Mouse (Mus musculus) frontal cortex, postnatal 10 days (tissue): ENCODE measurements around the gene Herpud1.
A peak's percentile ranks its signal among the peaks of the same experiment; 100 is the strongest.

ENCODE experiments used
- DNase-seq, 2 experiments: peaks; one replicate each; pipeline ENCODE4 v3.0.0; 2022; ENCODE audit warnings: low spot score in 2 of 2, mixed read lengths in 1 of 2

Herpud1 gene

GRCm38 (mm10) chr8:94408443-94409080, 22.3 kb downstream of the Herpud1 start:
- DNase-seq: no peak

- DNase-seq: no peak
Observed at GRCm38 (mm10) chr8:94409523-94409922, 23.3 kb downstream of the Herpud1 start.

GRCm38 (mm10) chr8:94412518-94412917, 26.3 kb downstream of the Herpud1 start:
- no peak for DNase-seq

GRCm38 (mm10) chr8:94413509-94413908, 27.3 kb downstream of the Herpud1 start:
- no peak for DNase-seq

- no peak for DNase-seq
Observed at GRCm38 (mm10) chr8:94415218-94415617, 29.0 kb downstream of the Herpud1 start.

GRCm38 (mm10) chr8:94418017-94418416, 31.8 kb downstream of the Herpud1 start:
- no peak for DNase-seq

GRCm38 (mm10) chr8:94422270-94422669, 36.0 kb downstream of the Herpud1 start:
- DNase-seq: no peak

- no peak for DNase-seq
Observed at GRCm38 (mm10) chr8:94427953-94428352, 41.7 kb downstream of the Herpud1 start.

- no peak for DNase-seq
Observed at GRCm38 (mm10) chr8:94428420-94428819, 42.2 kb downstream of the Herpud1 start.

GRCm38 (mm10) chr8:94429376-94429775, 43.1 kb downstream of the Herpud1 start:
- no peak for DNase-seq

- DNase-seq: no peak
Observed at GRCm38 (mm10) chr8:94432212-94432611, 46.0 kb downstream of the Herpud1 start.

GRCm38 (mm10) chr8:94433981-94434466, 47.8 kb downstream of the Herpud1 start, which contains the start of gene Nlrc5:
Nlrc5 (plus strand) TSS chr8:94434356.
- peak; percentile 9 to 36 for DNase-seq

- DNase-seq: no peak
Observed at GRCm38 (mm10) chr8:94434958-94435357, 48.7 kb downstream of the Herpud1 start.

GRCm38 (mm10) chr8:94435397-94436111, 49.3 kb downstream of the Herpud1 start:
- no peak for DNase-seq

- DNase-seq: no peak
Observed at GRCm38 (mm10) chr8:94436112-94436572, 49.9 kb downstream of the Herpud1 start.

GRCm38 (mm10) chr8:94436900-94437299, 50.7 kb downstream of the Herpud1 start:
- DNase-seq: no peak

- no peak for DNase-seq
Observed at GRCm38 (mm10) chr8:94438659-94439058, 52.4 kb downstream of the Herpud1 start.

GRCm38 (mm10) chr8:94439691-94440090, 53.5 kb downstream of the Herpud1 start:
- DNase-seq: no peak

- DNase-seq: no peak
Observed at GRCm38 (mm10) chr8:94440389-94440788, 54.2 kb downstream of the Herpud1 start.

- no peak for DNase-seq
Observed at GRCm38 (mm10) chr8:94441686-94442085, 55.4 kb downstream of the Herpud1 start.

- DNase-seq: no peak
Observed at GRCm38 (mm10) chr8:94443153-94443552, 56.9 kb downstream of the Herpud1 start.

- no peak for DNase-seq
Observed at GRCm38 (mm10) chr8:94444480-94444879, 58.2 kb downstream of the Herpud1 start.
